Mouse (Mus musculus): ENCODE data around the gene Golim4. TPM values are rescaled to one million over a fixed set of nuclear protein-coding genes. Genes with fewer than 3 reads are reported as not detected.

Gene Golim4
- polyA plus RNA-seq, 1 experiment from 2014 or later, result 40.1 TPM

DNA sequence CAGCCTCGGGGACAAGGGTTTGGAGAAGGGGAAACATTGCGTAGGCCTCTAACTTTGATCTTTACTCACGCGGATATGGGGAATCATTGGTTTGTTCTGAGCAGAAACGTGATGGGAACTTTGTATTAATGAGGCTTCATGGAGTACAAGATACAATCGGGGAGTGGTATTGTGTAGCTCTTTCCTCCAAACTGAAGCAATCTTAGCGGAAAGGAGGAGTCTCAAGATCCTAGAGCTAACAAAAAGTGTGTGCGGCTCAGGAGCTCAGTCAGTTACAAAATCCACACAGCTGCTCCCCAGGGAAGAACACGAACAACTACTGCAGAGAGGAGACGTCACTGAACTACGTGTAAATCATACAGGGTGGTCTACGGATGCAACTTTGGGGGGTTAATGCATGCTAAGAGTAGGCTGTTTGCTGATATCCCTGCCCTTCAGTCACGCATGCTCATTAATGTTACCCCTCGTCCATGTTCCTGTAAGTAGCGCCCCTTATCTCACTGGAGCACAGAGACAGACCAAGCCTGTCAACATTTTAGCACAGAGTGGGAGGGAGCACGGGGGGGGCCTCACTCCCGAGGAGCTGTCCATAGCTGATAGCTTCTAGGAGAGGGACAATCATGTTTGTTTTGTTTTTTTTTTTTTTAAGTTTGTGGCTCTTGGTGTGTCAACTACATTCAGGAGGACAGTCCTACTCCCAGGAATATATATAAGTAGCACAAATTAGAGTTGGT lies 38.8 kb downstream of the Golim4 start:
- Histone ChIP-seq H3K4me3 (no peak overlapping the region), H3K27me3 (no peaks in the 10 kb centered on the region), H3K9ac (no peak overlapping the region), H3K4me1 (replicated peaks) (peaks cover 28% of the 10 kb centered on the region), H3K4me2 (peak overlapping the region; percentile 40), H3K9me3 (replicated peaks) (no peaks in the 10 kb centered on the region), H3K27ac (no peak overlapping the region), H3K36me3 (no peaks in the 10 kb centered on the region)
- 51% methylated on average over 17 of the region's 17 CpGs for WGBS
- ATAC-seq (replicated peaks; ENCODE audit: insufficient number of reproducible peaks, insufficient read depth, low FRiP score, low read depth), result peak; percentile 80

DNA sequence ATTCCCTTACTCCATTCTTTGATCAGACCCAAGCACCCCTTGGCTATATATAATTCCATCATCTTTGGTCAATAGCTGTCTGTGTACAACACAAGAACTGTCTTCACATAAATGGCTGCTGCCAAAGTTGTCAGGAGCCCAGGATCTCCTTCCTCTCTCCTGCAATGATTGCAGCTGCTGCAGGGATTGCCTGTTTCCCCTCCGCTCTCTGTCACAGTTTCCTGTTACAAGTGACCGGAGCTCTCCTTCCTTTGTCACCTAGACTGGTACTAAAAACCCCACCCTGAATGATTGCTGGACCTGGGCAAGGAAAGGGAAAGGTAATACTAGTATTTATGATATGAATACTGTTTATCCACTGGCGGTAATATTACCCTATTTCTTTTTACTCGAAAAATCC lies 44.0 kb downstream of the Golim4 start:
- ATAC-seq (replicated peaks; ENCODE audit: insufficient number of reproducible peaks, insufficient read depth, low FRiP score, low read depth), result no peak
- Histone ChIP-seq H3K27ac (no peak overlapping the region), H3K4me3 (no peak overlapping the region), H3K4me1 (replicated peaks) (peaks cover 12% of the 10 kb centered on the region), H3K27me3 (no peaks in the 10 kb centered on the region), H3K36me3 (no peaks in the 10 kb centered on the region), H3K9me3 (replicated peaks) (no peaks in the 10 kb centered on the region), H3K9ac (no peak overlapping the region), H3K4me2 (no peak overlapping the region)
- WGBS, result 67% methylated on average over 4 of the region's 4 CpGs

DNA sequence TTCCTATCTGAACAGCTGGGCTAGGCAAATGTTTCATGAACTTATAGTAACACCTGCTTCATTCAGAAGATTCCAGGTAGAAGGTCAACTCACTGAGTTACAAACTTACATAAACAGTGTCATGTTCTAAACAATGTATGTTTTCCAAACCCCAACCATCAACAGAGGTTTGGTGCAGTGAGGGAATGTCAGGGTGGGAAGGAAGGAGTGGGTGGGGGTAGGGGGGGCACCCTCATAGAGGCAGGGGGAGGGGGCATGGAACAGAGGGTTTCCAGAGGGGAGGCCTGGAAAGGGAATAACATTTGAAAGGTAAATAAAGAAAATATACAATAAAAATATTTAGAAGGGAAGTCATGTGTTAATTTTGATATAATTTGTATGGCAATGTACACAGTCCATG lies 46.0 kb downstream of the Golim4 start:
- no peak overlapping the region for H3K4me3 ChIP-seq
- no peaks in the 10 kb centered on the region for H3K27me3 ChIP-seq
- peaks cover 7% of the 10 kb centered on the region for H3K4me1 ChIP-seq (replicated peaks)
- no peak for ATAC-seq (replicated peaks; ENCODE audit: insufficient number of reproducible peaks, insufficient read depth, low FRiP score, low read depth)
- no peaks in the 10 kb centered on the region for H3K9me3 ChIP-seq (replicated peaks)
- no peak overlapping the region for H3K4me2 ChIP-seq
- H3K9ac ChIP-seq, result no peak overlapping the region
- H3K36me3 ChIP-seq, result no peaks in the 10 kb centered on the region
- H3K27ac ChIP-seq, result no peak overlapping the region

DNA sequence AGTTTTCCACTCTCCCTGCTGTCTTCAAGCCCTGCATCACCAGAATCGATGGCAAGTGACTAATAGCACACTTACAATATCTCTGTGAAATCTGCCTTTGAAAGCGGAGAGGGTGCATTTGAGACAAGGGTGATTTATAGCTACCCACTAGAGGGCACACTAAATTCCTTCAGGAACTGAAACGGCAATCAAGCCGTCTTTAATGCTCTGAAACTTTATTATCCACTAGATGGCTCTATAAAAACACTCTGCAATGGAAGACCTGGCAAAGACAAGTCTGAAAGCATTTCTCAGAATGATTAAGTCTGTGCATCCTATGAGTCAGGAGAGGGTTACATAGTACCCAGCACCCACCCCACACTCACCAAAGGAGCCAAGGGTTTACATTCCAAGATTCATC lies 46.5 kb downstream of the Golim4 start:
- Histone ChIP-seq H3K36me3 (no peaks in the 10 kb centered on the region), H3K9me3 (replicated peaks) (no peaks in the 10 kb centered on the region), H3K27ac (no peak overlapping the region), H3K4me3 (no peak overlapping the region), H3K27me3 (no peaks in the 10 kb centered on the region), H3K4me2 (no peak overlapping the region), H3K4me1 (replicated peaks) (peaks cover 7% of the 10 kb centered on the region), H3K9ac (no peak overlapping the region)
- no peak; the same call in 1 of the 2 replicates for ATAC-seq (replicated peaks; ENCODE audit: insufficient number of reproducible peaks, insufficient read depth, low FRiP score, low read depth)
- WGBS, result 9% methylated on average over 4 of the region's 4 CpGs

DNA sequence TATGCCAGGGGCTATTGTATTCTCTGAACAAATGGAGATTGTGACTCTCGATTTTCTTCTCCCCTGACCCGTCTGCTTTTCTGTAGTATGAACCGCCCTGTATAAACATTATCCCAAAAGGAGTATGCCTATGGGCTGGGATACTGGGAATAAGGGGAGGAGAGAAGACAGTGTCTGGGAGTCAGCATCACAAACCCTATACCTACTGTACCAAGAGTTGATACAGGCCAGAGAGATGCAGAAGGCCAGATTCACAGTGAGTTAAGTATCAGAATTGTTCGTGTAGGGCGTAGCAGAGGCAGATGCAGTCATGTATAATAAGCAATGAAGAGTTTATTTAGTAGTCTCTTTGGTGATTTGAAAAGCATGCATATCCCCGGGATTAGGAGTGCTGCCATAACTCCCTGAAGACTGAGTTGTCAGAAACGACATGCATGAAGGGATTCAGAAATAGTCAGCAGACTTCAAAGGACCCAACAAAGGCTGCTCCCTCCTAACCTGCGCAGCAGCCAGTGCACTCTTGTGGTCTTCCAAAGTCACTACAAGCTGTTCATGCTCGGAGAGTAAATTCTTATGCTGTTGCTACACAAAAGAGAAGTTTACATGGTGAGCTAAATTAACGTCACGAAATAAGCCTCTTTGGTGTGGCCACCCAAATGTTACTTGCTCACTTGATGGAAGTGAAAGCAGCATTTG lies 54.7 kb downstream of the Golim4 start:
- 76% methylated on average over 11 of the region's 11 CpGs for WGBS
- H3K27me3 ChIP-seq, result no peaks in the 10 kb centered on the region
- no peaks in the 10 kb centered on the region for H3K4me1 ChIP-seq (replicated peaks)
- H3K9ac ChIP-seq, result no peak overlapping the region
- no peak overlapping the region for H3K4me3 ChIP-seq
- no peak overlapping the region for H3K4me2 ChIP-seq
- peaks cover 19% of the 10 kb centered on the region; the same call in 1 of the 2 replicates for H3K36me3 ChIP-seq
- no peaks in the 10 kb centered on the region for H3K9me3 ChIP-seq (replicated peaks)
- no peak for ATAC-seq (replicated peaks; ENCODE audit: insufficient number of reproducible peaks, insufficient read depth, low FRiP score, low read depth)
- H3K27ac ChIP-seq, result no peak overlapping the region

DNA sequence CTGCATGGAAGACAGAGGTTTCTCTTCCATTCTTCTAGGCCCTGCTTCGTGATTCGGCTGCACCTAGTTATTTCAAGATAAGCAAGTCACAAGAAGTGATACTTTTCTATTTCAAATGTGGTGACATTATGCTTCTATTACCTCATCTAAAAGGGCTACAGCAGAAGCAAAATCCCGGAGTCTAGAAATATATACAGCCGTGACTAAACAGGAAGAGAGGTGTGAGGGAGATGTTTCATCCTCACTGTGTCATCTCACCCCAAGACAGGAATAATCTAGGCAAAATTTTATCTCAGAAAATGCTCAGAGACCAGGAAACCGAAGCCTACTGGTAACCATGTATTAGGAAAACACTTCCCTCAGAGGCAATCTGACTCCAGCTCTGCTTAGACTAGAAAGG lies 61.7 kb downstream of the Golim4 start:
- H3K27me3 ChIP-seq, result no peaks in the 10 kb centered on the region
- no peak for ATAC-seq (replicated peaks; ENCODE audit: insufficient number of reproducible peaks, insufficient read depth, low FRiP score, low read depth)
- 79% methylated on average over 5 of the region's 5 CpGs for WGBS
- H3K9me3 ChIP-seq (replicated peaks), result no peaks in the 10 kb centered on the region
- no peak overlapping the region for H3K4me2 ChIP-seq
- H3K36me3 ChIP-seq, result peaks cover 44% of the 10 kb centered on the region
- H3K4me1 ChIP-seq (replicated peaks), result no peaks in the 10 kb centered on the region
- H3K4me3 ChIP-seq, result no peak overlapping the region
- no peak overlapping the region for H3K9ac ChIP-seq
- H3K27ac ChIP-seq, result no peak overlapping the region

DNA sequence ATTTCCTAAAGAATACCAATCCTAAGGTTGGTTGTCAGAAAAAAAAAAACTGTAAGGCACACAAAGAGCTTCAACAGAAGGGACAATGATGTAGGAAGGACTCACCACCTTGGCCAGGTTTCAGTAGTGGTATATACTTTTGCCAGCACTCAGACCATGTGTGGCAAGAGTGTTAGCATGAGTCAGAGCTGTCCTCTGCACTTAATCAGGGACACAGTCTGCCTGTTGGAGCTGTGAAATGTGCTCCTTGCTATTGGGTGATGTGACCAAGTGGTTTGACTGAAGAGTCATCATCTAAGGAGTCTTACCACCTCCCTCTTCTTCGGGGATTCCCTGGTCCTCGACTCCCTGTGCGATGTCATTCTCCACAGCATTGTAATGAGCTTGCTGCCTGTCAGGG lies 65.2 kb downstream of the Golim4 start:
- Histone ChIP-seq H3K4me1 (replicated peaks) (no peaks in the 10 kb centered on the region), H3K4me3 (no peak overlapping the region), H3K36me3 (peaks cover 60% of the 10 kb centered on the region), H3K27me3 (no peaks in the 10 kb centered on the region), H3K9ac (no peak overlapping the region), H3K4me2 (no peak overlapping the region), H3K9me3 (replicated peaks) (no peaks in the 10 kb centered on the region), H3K27ac (no peak overlapping the region)
- no peak for ATAC-seq (replicated peaks; ENCODE audit: insufficient number of reproducible peaks, insufficient read depth, low FRiP score, low read depth)
- 80% methylated on average over 3 of the region's 3 CpGs for WGBS

DNA sequence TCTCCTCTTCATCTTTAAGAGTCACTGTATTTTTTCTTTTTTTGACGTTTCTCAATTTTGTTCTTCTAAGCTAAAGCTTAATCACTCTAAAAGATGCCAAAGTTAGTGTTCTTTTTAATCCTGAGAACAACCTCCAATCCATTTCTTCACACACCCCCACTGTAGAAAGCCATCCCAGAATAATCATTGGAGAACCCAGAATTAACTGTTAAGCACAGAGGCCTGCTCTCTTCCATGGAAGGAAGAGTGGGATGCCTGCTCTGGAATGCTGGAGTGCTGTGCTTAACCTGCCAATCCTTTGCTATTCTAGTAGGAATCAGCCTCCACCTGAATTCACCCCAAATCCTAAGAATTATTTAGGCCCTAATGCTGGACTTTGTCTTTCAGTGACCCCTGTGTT lies 67.4 kb downstream of the Golim4 start:
- Histone ChIP-seq H3K27ac (no peak overlapping the region), H3K36me3 (peaks cover 68% of the 10 kb centered on the region), H3K27me3 (no peaks in the 10 kb centered on the region), H3K9me3 (replicated peaks) (no peaks in the 10 kb centered on the region), H3K4me3 (no peak overlapping the region), H3K4me2 (no peak overlapping the region), H3K9ac (no peak overlapping the region), H3K4me1 (replicated peaks) (no peaks in the 10 kb centered on the region)
- 84% methylated on average over 1 of the region's 1 CpGs for WGBS
- ATAC-seq (replicated peaks; ENCODE audit: insufficient number of reproducible peaks, insufficient read depth, low FRiP score, low read depth), result no peak

DNA sequence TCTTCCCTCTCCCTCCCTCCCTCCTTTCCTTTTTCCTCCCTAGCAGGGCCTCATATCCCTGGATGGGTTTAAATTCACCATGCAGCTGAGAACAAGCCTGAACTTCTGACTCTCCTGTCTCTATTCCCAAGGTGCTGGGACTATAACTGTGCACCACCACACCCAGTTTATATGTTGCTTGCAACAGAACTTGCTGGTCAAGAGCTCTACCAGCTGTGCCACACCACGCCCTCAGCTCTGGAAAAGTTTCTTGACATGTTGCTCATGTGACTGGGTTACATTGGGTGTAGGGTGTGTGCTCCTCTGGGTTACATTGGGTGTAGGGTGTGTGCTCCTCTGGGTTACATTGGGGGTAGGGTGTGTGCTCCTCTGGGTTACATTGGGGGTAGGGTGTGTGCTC lies 75.2 kb downstream of the Golim4 start:
- Histone ChIP-seq H3K36me3 (peaks cover 56% of the 10 kb centered on the region), H3K4me3 (no peak overlapping the region), H3K9ac (no peak overlapping the region), H3K27ac (no peak overlapping the region), H3K27me3 (no peaks in the 10 kb centered on the region), H3K4me2 (no peak overlapping the region), H3K4me1 (replicated peaks) (no peaks in the 10 kb centered on the region), H3K9me3 (replicated peaks) (no peaks in the 10 kb centered on the region)
- WGBS, result 88% methylated on average over 1 of the region's 1 CpGs
- no peak for ATAC-seq (replicated peaks; ENCODE audit: insufficient number of reproducible peaks, insufficient read depth, low FRiP score, low read depth)

DNA sequence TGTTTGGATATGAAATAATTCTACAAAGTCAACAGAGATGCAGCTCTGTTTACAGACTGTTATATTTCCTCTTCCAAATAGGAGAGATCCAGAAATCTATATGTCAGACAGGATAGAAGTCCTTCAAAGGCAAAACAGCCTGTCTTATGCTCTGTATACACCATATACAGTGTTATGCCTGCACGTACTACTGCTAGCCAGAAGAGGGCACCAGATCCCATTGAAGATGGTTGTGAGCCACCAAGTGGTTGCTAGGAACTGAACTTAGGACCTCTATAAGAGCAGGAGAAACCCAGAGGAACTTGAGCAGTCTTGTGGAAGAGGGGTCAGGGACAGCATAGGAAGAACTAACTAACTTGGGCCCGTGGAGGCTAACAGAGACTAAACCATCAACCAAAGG lies 77.5 kb downstream of the Golim4 start:
- Histone ChIP-seq H3K4me2 (no peak overlapping the region), H3K4me3 (no peak overlapping the region), H3K27me3 (no peaks in the 10 kb centered on the region), H3K27ac (no peak overlapping the region), H3K36me3 (peaks cover 46% of the 10 kb centered on the region), H3K9me3 (replicated peaks) (no peaks in the 10 kb centered on the region), H3K4me1 (replicated peaks) (no peaks in the 10 kb centered on the region), H3K9ac (no peak overlapping the region)
- ATAC-seq (replicated peaks; ENCODE audit: insufficient number of reproducible peaks, insufficient read depth, low FRiP score, low read depth), result no peak
- WGBS, result 92% methylated on average over 2 of the region's 2 CpGs

DNA sequence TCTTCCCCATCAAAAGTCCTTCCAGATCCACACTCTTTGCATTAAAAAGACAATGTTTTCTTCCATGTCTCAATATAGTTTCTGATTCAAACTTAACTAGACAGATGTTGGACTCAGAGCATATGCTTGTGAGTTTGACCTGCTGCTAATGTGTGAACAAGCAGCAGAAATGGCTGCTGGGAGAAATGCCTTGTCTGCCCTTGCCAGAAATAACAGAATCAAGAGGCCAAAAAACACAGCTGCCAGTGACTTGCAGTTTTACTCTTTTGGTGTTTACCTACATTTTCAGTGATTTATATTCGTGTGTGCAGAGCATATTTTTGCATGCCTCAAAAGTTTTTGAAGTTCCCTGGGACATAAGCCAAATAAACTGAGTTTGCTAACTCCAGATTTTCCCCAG lies 87.9 kb downstream of the Golim4 start:
- WGBS, result 30% methylated on average over 1 of the region's 1 CpGs
- ATAC-seq (replicated peaks; ENCODE audit: insufficient number of reproducible peaks, insufficient read depth, low FRiP score, low read depth), result no peak
- no peaks in the 10 kb centered on the region for H3K36me3 ChIP-seq
- H3K9ac ChIP-seq, result no peak overlapping the region
- no peak overlapping the region for H3K4me2 ChIP-seq
- no peaks in the 10 kb centered on the region for H3K27me3 ChIP-seq
- H3K9me3 ChIP-seq (replicated peaks), result no peaks in the 10 kb centered on the region
- H3K27ac ChIP-seq, result no peak overlapping the region
- no peak overlapping the region for H3K4me3 ChIP-seq
- H3K4me1 ChIP-seq (replicated peaks), result no peaks in the 10 kb centered on the region

DNA sequence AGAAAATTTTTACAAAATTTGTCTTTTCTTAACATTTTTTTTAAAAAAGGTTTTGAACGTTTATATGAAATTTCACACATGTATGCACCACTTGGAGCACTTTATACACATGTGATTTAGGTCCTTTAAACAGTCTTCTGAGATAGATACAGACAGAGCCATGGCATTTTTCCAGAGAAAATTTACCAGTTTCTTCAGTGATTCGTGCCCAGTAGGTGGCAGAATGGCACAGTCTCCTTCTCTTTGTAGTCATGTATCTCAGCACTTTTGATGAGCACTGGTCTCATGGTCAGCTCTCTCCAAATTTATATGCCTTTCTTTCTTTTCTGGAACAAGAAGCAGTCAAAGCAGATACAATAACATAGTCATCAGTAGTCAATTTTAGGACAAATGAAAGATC lies 92.5 kb downstream of the Golim4 start:
- WGBS, result 22% methylated on average over 2 of the region's 2 CpGs
- no peaks in the 10 kb centered on the region for H3K9me3 ChIP-seq (replicated peaks)
- no peak overlapping the region for H3K4me2 ChIP-seq
- no peaks in the 10 kb centered on the region for H3K4me1 ChIP-seq (replicated peaks)
- no peaks in the 10 kb centered on the region for H3K36me3 ChIP-seq
- H3K4me3 ChIP-seq, result no peak overlapping the region
- H3K9ac ChIP-seq, result no peak overlapping the region
- no peaks in the 10 kb centered on the region for H3K27me3 ChIP-seq
- no peak overlapping the region for H3K27ac ChIP-seq
- ATAC-seq (replicated peaks; ENCODE audit: insufficient number of reproducible peaks, insufficient read depth, low FRiP score, low read depth), result no peak
